Mouse (Mus musculus): ENCODE data around the gene Aurkaip1.

Aurkaip1 gene

DNA sequence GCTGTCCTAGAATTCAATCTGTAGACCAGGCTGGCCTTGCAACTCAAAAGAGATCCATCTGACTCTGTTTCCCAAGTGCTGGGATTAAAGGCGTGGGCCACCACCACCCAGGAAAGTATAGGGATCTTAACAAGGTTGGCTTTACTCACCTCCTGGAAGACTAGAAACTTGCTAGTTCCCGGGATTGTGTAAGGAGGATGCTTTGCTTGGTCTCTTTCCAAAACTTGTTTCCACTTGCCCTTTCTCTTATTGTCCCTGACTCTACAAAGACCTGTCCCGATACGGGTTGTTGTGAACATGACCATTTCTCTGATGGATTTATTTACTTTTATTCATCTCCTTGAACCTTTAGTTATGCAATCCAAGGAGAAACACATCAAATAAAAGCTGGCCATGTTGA is 1.2 kb upstream of the Aurkaip1 start:
- in situ Hi-C loops (cut with MboI, MseI), result no loop called here

- in situ Hi-C loops (cut with MboI, MseI), result no loop called here
Observed at GRCm38 (mm10) chr4:155830596-155830995, 476 bp upstream of the Aurkaip1 start.

GRCm38 (mm10) chr4:155831831-155832230 is 759 bp downstream of the Aurkaip1 start:
- in situ Hi-C loops (cut with MboI, MseI), result no loop called here

- in situ Hi-C loops (cut with MboI, MseI), result no loop called here
Observed at GRCm38 (mm10) chr4:155832321-155832720, 1.2 kb downstream of the Aurkaip1 start.

DNA sequence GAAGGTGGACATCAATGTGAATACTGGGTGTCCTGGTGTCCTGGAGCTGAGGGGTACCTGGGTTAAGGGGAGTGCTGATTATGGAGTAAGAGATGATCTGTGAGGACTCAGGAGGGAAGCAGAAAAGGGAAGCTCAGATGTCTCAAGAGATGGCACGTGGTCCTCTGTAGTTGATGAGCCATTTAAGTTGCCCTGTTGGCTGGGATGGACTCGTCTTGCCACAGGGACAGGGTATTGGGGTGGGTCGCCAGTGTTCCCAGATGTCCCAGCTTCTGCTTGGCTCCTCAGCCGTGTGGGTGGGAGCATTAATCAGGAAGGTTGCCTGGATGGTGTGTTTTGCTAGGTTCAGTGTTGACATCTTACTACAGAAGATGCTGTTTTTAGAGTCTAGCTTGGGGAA is 2.2 kb downstream of the Aurkaip1 start:
- in situ Hi-C loops (cut with MboI, MseI), result no loop called here

GRCm38 (mm10) chr4:155833836-155834235 is 2.8 kb downstream of the Aurkaip1 start:
- in situ Hi-C loops (cut with MboI, MseI), result no loop called here

DNA sequence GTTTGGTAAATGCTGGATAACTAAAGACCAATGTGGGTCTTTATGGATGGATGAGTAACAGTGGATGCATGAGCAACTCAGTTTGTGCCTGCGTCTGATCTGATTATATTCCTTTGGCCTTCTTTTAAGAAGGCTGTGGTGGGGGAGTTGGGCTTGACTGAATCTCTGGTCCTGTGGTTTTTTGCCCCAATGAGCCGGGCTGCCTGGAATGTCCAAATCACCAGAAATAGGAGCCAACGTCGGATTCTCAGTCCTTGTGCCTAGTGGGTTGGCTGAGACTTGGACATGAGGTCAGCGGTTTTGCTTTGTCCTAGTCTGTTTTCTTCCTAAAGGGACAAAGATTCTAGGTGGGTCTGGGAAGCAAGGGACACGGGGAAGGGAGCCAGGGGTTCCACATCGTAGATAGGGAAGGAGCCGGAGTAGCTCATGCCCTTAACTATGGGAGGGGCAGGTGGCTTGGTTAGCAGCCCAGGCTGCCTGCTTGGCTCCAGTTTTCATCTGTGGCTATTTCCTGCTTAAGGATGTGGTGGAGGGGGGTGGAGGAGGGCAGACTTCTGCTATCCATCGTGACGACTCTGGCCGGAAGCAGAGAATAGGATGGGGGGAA is 6.4 kb downstream of the Aurkaip1 start:
- in situ Hi-C loops (cut with MboI, MseI), result no loop called here

DNA sequence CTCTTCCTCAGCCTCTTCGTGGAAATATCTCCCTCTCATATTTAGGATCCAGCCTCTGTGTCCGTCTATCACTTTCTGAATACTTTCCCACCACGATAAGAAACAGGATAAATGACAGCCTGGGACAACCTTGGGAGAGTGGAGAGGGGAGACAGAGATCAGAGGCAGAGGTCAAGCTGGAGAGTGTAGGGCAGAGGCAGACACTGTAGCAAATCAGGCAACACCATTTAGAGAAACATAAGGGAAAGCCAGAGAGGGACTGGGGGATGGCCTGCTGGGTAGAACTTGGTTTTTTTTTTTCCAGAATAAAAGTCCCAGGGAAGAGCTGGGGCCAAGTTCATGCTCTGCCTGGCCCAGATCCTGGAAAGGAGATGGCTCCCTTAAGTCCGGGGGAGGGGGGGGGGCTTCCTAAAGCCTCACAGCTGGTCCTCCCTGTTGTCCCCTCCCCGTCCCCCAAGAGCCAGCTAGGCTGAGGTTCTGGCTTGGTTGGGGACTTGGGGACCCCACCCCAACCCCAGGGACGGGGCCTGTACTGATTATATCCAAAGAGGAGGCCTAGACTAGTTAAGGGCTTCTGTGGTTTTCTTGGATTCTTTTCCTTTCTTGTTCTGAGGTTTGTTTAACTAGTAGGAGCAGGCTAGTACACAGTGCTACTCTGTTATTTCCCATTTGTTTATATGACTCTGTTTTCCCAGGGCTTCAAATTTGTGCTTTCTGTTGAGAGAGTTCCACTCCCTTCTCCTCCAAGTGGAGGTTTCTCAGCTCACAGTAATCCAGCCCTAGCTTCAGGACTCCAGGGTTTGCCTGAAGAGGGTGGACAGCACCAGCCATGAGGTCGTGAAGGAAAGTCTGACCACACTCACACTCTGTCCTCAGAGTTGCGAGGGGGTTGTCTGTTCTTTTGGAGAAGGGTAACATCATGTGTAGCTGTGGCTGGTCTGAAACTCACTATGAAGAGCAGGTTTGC is 7.4 kb downstream of the Aurkaip1 start:
- in situ Hi-C loops (cut with MboI, MseI), result no loop called here

DNA sequence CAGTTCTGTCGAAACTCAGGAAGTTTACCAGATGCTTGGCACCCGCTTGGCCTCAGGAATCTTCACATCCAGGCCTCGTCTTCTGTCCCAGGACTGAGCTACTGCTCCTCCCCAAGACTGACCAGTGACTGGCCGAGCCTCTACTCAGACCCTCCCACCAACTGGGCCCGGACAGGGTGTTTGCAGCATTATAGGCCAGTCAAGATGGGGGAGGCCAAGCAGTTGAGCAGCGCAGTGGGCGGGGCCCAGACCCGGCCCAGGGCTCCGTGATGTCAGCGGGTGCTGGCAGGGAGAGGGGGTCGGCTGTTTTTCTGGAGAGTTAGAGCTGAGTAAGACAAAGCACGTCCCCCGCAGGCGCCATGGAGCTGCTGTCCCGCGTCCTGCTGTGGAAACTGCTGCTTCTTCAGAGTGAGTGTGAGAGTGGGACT is 8.4 kb downstream of the Aurkaip1 start, which contains the start of gene Mxra8:
Gene Mxra8 (plus strand): TSS at position 198 of the 428 bp plus-strand sequence.
- in situ Hi-C loops (cut with MboI, MseI), result no loop called here

DNA sequence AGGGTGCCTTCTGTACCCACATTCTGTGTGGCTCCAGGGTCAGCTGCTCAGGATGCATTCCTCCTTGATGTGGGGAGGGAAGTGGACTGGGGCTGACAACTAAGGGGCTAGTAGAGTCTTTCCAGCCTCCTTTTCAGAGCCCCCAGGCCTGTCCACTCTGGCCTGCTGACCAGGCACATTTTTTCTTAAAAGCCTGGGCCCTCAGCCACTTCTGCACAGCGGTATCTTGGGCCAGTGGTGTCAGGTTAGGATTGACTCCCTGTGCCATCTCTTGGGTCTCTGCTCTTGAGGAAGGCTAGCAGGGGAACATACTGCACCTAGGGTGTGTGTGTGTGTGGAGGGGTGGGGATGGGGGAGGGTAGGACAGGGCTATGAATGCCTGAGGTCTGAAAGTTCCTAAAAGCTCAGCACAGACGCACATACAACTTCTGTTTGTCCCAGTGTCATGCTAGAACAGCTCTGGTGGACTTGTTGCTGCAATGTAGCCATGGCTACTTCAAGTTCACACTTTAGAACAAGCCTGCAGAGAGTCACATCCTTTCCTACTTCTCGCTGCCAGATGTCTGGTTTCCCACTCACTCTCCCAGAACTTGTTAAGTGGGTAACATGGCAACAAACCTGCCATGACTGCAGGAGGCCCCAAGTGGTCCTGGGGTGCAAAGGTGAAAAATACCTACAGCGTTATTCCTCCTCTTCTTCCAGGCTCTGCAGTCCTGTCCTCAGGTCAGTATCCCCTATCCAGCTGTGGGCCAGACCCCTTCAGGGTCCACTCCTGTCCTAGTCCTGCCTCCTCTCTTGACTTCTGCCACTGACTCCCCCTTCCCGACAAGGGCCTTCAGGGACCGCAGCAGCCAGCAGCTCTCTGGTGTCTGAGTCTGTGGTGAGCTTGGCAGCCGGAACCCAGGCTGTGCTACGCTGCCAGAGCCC is 9.3 kb downstream of the Aurkaip1 start:
- in situ Hi-C loops (cut with MboI, MseI), result no loop called here

DNA sequence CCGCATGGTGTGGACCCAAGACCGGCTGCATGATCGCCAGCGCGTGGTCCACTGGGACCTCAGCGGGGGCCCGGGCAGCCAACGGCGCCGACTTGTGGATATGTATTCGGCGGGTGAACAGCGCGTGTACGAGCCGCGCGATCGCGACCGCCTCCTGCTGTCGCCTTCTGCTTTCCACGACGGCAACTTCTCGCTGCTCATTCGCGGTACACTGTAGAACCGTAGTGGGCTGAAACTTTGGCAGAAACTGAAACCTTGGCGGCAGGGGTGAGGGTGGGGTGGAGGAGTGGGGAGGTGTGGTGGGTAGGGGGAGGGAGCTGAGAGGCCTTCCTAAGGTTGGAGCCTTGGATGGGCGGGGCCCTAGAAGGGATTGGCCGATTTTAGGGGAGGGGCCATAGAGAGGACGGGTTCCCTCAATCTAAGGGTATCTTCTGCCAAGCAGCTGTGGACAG is 10.0 kb downstream of the Aurkaip1 start:
- in situ Hi-C loops (cut with MboI, MseI), result no loop called here

- in situ Hi-C loops (cut with MboI, MseI), result no loop called here
Observed at GRCm38 (mm10) chr4:155841651-155842270, 10.7 kb downstream of the Aurkaip1 start.

GRCm38 (mm10) chr4:155843231-155843630 is 12.2 kb downstream of the Aurkaip1 start:
- in situ Hi-C loops (cut with MboI, MseI), result no loop called here

DNA sequence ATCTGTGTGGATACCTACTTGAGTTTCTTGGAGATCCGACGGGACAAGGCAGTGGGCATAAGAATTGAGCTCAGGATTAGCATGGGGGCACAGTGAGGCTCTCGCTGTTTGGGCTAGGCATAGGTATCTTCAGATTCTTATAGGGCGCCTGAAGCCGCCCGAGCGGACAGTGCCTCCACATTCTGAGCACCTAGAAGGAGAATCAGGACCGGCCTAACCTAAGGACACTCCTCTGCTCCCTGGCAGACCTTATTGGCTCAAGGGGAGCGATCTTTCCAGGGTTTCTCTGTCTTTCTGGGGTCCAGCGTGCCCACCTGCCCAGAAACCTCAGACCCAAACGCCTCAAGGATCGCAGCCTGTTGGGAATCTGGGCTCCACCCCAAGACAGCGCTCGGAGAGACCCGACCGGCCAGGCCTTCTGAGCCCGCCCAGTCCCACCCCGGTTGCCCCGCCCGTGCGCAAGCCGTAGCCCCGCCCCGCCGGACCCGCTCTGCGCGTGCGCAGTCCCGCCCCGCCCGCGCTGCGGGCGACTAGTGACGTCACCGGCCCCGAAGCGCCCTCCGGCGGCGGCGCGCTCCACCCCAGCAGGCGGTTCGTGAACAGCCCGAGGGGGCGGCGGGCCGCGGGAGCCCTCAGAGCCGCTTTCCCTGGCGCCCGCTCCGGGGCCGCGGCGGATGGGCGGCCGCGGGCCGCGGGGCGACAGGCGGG is 16.0 kb downstream of the Aurkaip1 start, which contains the start of gene Dvl1:
Gene Dvl1 (plus strand): TSS at position 532 of the 708 bp plus-strand sequence.
- in situ Hi-C loops (cut with MboI, MseI), result no loop called here

DNA sequence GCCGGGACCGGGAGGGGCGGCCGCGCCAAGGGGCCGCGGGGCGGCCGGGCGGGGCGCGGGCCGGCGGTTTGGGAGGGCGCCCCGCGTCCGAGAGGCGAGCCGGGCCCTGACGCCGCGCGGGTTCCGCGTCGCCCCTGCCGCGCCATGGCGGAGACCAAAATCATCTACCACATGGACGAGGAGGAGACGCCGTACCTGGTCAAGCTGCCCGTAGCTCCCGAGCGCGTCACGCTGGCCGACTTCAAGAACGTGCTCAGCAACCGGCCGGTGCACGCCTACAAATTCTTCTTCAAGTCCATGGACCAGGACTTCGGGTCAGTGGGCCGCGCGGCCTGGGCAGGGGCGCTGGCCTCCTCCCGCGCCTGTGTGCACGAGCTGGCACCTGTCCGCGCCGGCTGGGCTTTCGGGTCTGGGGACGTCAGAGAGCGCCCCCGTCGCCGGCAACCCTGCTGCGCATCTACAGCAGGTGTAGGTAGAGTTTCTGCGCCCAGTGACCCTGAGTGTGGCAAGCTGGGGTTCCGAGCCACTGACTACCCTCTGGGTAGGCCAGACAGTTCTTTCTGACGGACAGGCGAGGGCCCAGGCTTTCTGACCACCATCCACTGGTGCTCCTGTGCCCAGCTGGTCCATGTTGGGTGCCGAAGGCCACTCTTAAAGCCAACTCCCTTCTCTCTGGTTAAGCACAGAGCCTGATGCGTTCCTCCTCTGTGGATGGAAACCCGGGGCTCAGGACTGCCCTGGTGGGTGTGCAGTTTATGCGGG is 16.7 kb downstream of the Aurkaip1 start:
- in situ Hi-C loops (cut with MboI, MseI), result no loop called here

DNA sequence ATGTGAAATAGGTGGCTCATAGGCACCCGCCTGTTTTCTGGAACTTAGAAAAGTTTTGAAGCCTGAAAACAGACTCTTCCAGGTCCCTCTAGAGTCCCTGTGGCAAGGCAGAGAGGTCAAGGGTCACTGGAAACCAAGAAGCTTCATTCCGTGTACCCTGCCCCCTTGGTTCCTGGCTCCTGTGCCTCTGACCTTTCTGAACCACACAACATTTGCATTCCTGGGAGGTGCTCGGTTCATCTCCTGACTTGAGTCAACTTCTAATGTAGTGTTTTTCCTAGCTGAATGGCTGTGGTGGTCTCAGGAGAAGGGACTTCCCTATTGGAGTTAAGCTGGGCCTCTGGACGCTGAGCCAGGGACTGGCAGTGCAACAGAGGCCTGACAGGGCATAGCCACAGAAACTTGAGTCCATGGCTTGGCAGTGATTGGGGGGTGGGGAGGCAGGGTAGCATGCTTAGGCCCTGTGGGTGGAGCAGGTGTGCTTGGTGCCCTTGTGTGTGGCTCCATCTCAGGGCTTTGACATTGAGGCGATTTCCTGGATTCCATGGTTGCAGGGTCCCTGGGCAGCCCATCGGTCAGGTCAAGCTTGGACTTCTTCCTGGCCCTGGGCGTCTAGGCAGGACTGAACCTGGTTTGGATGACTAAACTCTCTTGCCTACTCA is 17.5 kb downstream of the Aurkaip1 start:
- in situ Hi-C loops (cut with MboI, MseI), result no loop called here

DNA sequence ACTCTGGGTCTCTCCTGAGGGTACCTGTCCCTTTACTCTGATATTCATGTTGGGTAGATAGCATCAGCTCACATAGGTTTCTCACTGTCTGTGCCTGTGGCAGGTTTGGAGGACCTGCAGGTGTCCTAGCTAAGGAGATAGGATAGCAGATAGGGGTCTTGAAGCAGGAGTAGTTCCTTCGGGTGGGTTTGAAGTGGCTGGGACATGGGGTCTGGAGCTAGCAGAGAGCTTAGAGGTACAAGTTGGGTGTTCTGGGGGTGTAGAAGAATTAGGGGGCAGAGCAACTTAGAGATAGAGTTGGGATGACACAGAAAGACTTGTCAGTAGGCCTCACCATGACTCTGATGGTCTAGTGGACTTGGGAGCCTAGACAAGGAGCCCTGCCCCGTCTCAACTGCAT is 18.3 kb downstream of the Aurkaip1 start:
- in situ Hi-C loops (cut with MboI, MseI), result no loop called here

- in situ Hi-C loops (cut with MboI, MseI), result no loop called here
Observed at GRCm38 (mm10) chr4:155849792-155850451, 18.9 kb downstream of the Aurkaip1 start.

DNA sequence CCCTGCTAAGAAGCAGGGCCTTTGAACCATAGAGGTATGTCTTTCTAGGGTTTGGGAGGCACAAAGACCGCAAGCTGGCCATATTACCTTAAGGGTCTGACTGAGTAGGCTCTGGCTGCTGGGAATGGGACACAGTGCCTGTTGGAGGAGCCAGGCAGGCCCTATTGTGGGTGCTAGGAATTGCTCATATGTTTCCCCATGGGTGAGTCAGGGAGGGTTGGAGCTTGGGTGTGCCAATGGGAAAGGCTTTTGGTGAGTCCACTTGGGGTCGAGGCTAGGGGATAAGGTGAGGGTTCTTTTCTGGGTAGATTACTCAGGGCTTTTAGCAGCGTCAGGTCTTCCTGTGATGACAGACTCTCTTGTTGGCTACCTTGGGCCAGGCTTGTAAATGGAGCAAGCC is 20.3 kb downstream of the Aurkaip1 start:
- in situ Hi-C loops (cut with MboI, MseI), result no loop called here
